Mouse (Mus musculus) left cerebral cortex, postnatal 25 days (tissue): Measurements from ENCODE around the gene Hpca. TPM values are rescaled to one million over a fixed set of nuclear protein-coding genes. Genes with fewer than 3 reads are reported as not detected.
A peak's percentile ranks its signal among the peaks of the same experiment; 100 is the strongest.

Source experiments
- DNase-seq, 2 experiments: peaks; one replicate each; pipeline ENCODE4 v3.0.0; 2022; ENCODE audit warnings: low spot score in 2 of 2, mixed read lengths in 1 of 2
- intact Hi-C: fragments of 180-260 bp; cut with DNase I; formaldehyde crosslinking; loops from one replicate; pipeline ENCODE4 v1.15.1; 2025
- total RNA-seq, 2 experiments: library from RNA; stranded (reverse); gene quantifications; 2 replicates each; pipeline ENCODE4 v1.2.3; 2021

Hpca gene
- total RNA-seq, 2 experiments from 2014 or later = 621 to 724 TPM

DNA sequence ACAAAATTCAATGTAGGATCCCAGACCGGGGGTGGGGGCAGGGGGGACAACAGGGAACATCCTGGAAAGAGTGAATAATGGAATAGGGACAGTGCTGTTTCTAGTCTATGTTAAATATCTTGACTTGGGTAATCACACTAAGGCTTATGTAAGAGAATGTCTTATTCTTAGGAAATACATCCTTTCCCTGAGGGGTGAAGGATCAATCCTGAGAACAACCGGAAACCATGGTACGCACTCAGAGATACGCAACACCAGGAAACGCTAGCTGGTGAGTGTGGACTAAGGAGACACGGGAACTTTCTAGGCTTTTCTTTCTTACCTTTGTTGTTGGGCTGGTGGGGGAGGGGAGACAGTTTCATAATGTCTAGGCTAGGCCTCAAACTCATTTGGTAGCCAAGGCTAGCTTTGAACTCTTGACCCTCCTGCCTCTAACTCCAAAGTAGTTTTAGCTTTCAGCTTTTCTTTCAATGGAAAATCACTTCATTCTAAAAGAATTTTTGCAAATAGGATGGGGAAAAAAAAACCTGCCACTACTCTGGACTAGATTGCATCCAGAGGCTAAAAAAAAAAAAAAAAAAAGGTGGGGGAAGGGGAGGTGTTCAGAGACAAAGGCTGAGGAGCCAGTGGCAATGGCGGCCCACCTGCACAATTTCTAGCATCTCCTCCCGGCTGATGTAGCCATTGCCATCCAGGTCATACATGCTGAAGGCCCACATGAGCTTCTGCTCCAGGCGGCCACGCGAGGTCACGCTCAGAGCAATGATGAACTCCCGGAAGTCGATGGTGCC lies 3.9 kb downstream of the Hpca start:
- intact Hi-C loops = no loop called here
- no peak for DNase-seq

DNA sequence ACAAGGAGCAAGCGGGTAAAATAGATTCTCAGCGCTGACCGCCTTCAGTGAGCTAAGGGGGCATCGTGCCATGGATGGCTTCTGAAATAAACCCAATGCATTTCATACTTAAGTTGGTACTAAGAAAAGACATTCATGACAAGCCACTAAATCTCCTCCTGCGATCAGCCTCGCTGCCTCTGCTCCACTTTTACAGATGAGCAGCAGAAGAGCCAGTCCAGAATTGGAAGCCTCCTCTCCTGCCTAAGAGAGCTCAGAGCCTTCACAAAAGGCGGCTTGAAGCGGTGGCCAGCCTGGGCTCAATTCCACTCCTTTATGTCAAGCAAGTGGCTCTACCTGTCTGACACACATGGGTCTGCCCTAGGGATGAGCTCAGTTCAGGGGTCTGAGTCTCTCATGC lies 5.1 kb downstream of the Hpca start:
- peak in 1 of 2 experiments; percentile 74 for DNase-seq
- intact Hi-C loops = no loop called here

DNA sequence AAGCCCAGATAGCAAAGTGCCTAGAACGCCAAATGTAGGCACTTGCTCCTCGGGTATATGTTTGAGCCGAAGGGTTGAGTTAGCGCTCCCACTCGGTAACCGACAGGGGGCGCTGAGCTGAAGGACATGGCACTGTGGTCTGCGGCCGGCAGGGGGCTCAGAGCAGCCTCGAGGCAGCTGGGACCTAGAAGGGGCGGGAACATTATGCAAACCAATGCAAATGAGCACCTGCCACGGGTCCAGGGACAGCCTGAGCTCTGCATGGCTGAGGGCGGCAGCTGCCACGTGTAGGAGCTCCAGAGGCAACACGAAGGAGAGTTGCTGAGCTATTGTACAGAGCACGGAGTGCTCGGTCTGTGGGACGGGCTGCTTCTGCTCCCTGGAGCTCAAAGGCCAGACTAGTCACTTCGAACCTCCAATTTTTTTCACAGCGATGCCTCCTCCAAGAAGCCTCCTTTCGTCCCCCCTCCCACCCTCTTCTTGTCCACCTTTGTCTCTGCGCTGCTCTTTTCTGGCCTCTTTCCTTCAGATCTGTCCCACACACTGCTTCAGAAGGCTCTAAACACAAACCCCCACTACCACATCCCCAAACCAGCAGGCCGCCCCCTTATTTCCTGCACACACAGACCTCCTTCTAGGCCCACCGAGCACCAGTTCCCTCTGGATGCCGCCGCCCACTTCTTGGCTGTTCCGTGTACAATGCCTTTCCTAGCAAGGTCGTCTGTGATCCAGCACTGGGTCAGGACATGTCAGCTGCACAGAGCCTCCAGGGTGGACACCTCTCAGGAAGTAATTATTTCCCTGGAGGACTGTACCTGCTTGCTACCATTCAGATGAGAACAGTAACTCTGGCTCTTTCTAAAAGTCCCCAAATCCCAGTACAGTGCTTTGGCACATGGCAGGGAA lies 8.5 kb downstream of the Hpca start:
- DNase-seq = peak; percentile 83 to 95
- intact Hi-C loops = no loop called here

DNA sequence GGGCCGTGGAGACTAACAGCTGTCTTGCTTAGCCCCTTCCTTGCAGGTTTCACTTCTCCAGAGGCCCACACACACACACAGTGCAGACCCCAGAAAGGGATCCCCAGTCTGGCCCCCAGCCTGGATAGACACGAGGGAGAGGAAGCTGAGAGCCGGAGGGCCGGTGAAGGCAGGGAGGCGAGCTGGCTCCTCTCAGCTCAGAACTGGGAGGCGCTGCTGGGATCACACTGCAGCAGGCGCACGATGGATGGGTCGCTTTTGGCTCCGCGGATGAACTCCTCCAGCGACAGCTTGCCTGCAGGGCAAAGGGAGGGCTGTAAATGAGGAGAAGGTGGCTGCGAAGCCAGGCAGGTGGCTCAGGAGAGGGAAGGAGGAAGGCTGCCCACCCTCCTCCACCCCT lies 9.6 kb downstream of the Hpca start:
- intact Hi-C loops = no loop called here
- DNase-seq = no peak

DNA sequence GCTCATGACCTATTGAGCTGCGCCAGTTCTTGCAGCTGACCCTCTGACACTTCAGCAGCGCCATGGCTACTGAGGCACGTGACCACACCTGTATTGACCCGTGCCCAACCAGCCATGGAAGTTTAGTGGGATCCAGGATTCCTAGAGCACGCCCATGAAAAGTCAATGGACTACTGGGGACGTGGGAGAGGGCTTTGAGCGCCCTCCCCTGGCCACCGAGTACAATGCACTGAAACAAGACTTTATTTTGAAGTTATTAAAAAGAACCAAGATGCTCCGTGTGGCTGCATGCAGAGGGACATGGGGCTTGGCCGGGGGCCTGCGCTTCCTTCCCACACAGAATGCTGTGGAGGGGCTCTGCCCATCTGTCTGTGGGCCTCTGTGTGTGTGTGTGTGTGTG lies 10.5 kb downstream of the Hpca start:
- intact Hi-C loops = no loop called here
- DNase-seq = no peak

DNA sequence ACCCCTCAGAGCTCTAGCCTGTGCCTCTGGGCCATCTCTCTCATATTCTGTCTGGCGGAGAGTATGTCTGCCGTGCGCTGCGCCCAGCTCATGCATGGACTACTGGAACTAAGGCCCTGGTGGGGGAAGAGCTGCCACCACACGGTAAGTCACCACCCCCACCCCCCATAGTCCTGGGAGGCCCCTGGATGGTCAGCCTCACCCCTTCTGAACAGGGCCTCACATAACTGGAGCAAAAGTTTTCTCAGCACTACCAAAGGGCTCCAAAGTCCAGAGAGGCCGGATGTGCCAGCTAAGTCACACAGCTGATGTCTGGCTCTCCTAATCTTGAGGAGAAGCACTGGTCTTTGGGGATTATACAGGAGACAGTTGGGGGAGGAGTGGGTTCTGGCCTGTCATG lies 11.0 kb downstream of the Hpca start:
- intact Hi-C loops = no loop called here
- no peak for DNase-seq

DNA sequence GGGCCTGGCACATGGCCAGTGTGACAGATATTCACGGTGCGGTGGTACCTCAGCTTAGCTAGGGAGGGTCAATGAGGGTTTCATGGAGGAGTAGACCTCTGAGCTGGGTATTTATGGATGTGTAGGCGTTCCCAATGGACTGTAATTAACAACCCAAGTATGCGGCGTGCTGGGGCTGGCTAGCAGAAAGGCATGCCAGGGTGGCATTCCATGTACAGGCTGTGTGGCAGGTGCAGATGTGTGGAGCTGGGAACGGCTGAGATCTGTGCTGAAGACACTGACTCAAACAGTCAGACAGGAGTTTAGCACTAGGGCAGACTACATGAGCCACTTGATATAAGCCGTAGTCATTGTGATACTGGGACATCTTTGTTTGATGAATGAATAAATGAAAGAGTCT lies 13.2 kb downstream of the Hpca start:
- intact Hi-C loops = no loop called here
- DNase-seq = no peak

DNA sequence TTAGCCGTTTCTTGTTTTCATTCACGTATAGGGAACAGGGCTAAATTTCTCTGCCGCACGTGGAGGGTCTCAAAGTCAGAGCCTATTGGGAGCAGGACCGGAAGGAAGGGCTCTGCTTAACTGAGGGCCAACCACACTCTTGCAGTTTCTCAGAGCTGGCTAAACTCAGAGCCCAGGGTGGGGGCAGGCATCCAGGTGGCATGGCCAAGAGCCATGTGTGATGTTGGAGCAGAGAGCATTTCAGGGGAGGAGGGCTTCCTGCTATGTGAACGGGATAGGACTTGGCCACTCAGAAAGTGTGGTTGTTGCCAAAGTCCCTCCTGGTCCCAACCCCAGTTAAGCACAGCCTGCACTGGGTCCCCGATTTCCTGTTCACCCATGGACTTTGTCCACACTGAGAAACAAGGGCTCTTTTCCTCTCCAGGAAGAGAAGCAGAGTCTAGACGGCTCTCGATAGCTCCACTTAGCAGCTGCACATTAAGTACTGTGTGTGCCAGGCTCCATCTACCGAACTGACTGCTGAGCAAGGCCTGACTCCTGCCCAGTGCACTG lies 14.4 kb downstream of the Hpca start:
- DNase-seq = no peak
- intact Hi-C loops = no loop called here

DNA sequence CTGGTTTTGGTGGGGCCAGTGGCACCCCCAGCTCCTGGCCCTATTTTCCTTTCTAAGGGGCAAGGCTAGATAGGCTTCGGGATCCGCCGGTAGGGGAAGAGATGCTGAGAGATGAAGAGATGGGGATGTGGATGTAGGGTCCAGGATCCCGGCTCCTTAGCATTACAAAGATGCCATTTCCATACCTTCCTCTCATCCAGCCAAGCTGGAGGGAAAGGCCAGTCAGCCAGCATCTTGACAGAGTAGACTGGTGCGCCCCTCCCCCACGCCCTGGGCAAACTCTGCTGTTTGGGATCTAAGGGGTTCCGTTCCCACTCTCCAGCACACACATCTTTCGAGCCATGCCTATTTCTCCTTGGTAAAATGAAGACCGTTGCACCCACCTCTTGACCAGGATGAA lies 15.8 kb downstream of the Hpca start:
- no peak for DNase-seq
- intact Hi-C loops = no loop called here

DNA sequence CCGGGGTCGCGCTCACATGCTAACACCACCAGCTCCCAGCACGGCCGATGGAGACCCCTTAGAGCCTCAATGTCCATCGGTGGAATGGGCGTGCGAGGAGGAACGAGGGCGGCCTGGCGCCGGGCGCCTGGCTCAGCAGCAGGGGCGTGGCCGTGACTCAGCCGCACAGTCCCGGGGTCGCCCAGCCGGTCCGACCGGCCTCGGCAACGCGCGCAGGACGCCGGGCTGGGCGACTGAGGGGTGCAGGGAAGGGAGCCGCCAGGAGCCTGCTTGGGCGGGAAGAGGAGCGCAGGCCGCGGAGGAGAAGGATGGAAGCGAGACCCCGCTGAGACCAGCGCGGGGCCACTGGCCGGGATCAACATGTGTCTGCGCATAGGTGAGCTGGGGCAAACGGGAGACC lies 16.5 kb downstream of the Hpca start, which contains the start of gene Tmem54:
Gene Tmem54 (plus strand): TSS at position 193 of the 400 bp plus-strand sequence.
- intact Hi-C loops = no loop called here
- DNase-seq = no peak

DNA sequence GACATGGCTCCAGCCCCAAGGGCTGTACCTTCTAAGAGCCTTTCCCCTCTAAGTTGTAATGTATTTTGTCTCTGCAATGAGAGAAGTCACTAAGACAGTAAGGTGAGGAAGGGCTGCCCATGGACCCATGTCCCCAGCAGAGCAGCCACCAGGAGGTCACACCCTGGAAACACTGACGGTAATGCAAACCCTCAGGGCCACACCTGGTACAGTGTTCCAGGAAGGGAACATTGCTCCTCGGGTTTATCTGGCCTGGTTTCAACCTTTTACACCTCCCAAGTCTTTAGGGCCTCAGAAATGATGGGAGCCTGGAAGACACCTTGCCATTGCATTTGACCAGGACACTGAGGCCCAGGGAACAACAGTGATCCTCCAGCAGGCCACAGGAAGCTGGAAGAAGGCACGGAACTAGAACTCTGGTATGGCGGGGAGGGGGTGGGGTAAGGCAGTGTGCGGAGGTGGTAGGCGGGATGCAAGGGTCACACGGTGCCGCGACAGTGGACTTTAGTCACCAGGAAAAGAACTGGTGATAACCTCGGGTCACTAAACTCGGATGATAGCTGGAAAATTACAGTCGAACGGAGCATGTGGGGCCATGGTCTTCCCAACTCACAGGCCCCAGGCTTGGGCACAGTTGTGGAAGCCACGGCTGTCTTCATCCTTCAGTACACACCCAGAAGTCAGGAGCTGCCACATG lies 19.6 kb downstream of the Hpca start:
- DNase-seq = no peak
- intact Hi-C loops = no loop called here

DNA sequence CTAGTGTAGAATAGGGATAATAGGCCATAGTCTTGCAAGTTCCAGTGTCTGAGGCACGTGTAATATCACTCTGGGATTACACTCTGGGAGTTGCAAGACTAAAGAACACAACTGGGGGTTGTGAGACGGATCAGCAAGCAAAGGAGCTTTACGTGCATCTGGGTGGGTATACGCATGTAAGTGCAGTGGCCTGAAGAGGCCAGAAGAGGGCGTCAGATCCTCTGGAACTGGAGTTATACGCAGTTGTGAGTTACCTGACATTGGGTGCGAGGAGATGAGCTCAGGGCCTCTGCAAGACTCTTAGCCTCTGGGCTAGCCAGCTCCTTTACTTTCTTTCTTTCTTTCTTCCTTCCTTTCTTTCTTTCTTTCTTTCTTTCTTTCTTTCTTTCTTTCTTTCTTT lies 24.8 kb downstream of the Hpca start:
- intact Hi-C loops = no loop called here

DNA sequence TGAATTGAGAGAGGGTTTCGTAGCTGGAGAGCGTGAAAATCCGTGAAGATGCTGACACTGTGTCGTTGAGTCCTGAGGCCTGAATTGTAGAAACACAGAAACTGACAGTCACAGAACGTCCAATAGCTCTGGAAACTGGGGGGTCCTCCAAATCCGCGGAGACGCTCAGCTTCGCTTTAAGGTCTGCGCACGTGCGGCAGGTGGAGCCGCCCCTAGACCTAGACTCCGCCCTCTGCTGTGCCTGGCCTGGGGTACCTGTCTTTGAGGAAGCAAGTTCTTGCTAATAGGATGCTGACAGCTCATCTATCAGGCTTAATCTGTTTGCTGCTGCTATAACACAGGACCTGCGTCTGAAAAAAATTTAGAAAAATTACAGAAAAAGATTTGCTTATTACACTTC lies 26.6 kb downstream of the Hpca start:
- intact Hi-C loops = no loop called here
- no peak for DNase-seq

More for the DNA sequence above, 24.8 kb downstream of the Hpca start:
- DNase-seq = no peak

DNA sequence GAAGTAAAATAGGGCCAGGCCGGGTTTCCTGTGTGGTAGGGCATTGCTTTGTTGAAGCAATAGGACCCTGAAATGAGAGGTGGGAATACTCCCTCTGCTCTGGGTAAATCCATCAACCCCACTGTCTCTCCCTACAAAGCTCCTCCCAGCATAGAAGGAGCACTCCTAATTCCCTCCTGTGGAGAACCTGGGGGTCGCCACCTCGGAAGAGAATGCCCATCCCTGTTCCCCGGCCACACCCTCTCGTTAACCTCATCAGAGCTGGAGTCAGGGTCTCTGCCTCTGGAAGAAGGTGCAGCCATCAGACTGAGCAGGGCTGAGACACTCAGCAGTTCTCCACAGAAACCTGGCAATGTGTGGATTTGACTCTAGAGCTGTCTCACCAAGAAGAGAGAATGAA lies 34.0 kb downstream of the Hpca start:
- no peak for DNase-seq
- intact Hi-C loops = loop anchor here (5.0 kb wide), 1 partner anchor 131 kb away; no protein-coding TSS in a partner anchor

DNA sequence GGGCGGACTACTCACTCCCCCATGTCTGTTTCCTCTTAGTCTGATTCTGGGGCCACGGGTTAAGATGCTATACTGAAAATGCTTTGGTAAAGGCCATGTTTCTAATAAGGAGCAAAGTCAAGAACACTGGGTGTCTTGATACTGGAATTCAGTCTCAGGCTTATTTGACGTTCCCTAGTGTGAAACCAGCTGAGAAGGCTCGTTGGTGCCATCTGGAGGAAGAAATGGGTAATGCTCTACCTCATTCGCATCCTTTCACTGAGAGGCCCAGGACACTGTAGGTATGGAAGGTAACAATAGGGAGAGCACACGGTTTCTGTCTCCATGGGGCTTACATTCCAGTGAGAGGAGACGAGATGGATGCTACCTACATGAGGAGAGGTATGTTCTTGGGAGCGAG lies 35.8 kb downstream of the Hpca start:
- intact Hi-C loops = loop anchor here (5.0 kb wide), 1 partner anchor 129 kb away; no protein-coding TSS in a partner anchor
- DNase-seq = peak; percentile 72 to 80

DNA sequence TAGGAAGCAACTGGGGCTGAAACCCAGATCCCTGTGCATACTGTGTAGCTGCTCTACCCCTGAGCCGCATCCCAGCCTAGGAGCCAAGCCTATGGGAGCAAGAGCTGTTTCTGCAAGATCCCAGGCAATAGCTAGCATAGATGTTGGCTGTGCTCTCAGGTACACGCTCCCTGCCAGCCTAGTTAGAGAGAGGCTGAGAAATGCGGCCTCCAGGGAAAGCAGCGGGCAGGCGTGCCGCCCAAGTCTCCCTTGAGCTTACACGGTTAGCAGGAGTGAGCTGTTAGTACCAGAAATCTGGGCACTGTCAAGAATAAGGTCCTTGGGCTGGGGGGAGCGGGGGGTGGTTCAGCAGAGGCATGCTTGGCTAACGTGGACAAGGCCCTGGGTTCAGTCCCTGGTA lies 36.9 kb downstream of the Hpca start:
- no peak for DNase-seq
- intact Hi-C loops = loop anchor here (5.0 kb wide), 1 partner anchor 128 kb away; no protein-coding TSS in a partner anchor

DNA sequence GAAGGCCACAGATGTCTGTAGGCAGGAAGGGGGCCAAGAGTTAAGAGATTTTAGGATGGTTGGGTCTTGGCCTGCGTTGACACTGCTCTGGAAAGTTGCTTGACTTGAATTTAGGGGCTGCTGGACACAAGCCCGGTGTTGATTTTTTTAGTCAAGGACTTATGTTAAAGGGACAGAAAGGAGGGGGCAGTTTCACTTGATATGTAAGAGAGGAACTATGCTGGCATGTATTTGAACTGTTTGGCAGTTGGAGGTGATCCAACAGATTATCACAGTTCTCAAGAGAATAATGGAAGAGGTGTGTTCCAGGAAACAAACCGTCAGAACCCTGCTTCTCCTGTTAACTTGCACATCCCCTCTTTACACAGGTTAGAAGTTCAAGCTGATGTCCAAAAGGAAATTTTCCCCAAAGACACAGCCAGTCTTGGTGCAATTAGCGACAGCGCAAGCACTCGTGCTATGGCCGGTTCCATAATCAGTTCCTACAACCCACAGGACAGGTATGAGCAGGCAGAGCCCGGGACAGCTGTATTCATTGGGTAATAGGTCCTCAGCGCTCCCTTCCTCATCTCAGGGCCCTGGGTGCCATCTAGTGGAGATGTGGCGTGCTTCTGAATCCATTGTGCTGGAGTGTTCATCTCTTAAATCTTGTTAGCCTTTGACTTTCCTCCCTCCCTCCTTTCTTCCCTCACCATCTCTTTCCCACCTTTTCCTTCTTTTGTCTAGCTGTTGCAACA lies 39.3 kb downstream of the Hpca start:
- DNase-seq = peak; percentile 52 to 65
- intact Hi-C loops = loop anchor here (1.0 kb wide), 1 partner anchor 111 kb away; no protein-coding TSS in a partner anchor

DNA sequence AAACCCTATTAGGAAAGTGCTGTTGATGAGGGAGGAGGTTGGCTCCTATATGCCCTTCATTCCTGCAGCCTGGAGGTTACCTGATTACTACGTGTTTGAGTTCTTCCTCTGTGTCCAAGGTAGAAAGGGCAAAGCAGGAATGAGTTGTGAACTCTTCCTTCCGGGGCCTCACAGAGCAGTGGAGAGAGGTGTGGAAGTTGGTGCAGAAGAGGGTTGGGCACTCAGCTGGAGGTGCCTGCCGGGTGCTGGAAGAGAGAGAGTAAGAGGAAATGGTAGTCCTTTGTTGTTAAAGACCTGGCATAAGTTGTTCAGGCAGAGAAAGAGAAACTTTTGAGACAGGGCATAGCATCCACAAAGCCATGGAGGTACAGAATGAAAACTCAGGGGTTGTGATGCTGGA lies 39.9 kb downstream of the Hpca start:
- no peak for DNase-seq
- intact Hi-C loops = no loop called here

DNA sequence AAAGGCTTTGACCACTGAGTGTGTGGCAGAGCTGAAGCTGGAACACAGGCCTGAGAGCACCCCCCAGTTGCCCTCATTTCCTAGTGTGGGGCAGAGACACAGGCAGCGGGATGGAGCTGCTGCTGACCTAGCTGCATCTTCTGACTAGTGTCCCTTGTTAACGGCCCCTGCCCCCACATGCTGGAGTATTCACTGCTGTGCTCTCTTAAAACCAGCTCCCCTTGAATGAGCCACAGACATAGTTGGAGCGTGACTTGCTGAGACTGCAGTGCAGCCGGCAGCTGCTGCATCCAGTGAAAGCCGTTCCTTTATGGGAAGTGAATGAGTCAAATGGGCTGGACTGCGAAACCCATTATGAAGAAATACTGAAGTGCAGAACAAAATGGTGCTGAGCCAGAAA lies 40.3 kb downstream of the Hpca start:
- intact Hi-C loops = no loop called here
- DNase-seq = peak; percentile 22 to 72
